Mouse (Mus musculus): Measurements from ENCODE around the gene Rasl11b. TPM values are rescaled to one million over a fixed set of nuclear protein-coding genes. Genes with fewer than 3 reads are reported as not detected.
A peak's percentile ranks its signal among the peaks of the same experiment; 100 is the strongest.

Gene Rasl11b
- polyA plus RNA-seq, 1 experiment from 2014 or later, result 101 TPM

DNA sequence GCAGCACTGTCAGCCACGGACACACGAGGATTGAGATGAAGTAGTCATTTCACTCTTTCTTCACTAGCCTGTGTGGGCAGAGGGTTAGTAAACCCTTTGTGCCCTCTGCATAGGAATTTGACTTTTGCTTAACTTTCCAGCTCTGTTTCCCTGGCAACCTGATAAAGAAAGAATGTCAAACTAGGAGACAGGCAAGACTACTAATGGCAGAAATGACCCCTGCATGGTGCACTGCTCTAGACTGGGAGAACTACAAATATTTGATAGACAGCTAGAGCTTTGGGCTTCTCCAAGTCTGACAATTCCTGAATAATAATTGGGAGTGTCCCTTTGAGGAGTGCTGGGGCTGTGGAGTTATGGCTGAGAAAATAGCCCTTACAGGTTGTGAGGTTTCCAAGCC is 35.4 kb downstream of the Rasl11b start:
- ATAC-seq (replicated peaks; ENCODE audit: insufficient number of reproducible peaks, insufficient read depth, low FRiP score, low read depth), result no peak
- H3K4me2 ChIP-seq, result no peak overlapping the region

GRCm38 (mm10) chr5:74233808-74234207 is 38.7 kb downstream of the Rasl11b start:
- no peak overlapping the region for H3K27ac ChIP-seq
- no peak overlapping the region for H3K4me3 ChIP-seq
- H3K27me3 ChIP-seq, result no peaks in the 10 kb centered on the region
- 80% methylated on average over 7 of the region's 7 CpGs for WGBS
- no peak overlapping the region for H3K9ac ChIP-seq
- H3K4me2 ChIP-seq, result no peak overlapping the region
- H3K36me3 ChIP-seq, result no peaks in the 10 kb centered on the region
- peaks cover 19% of the 10 kb centered on the region for H3K4me1 ChIP-seq (replicated peaks)
- ATAC-seq (replicated peaks; ENCODE audit: insufficient number of reproducible peaks, insufficient read depth, low FRiP score, low read depth), result no peak
- H3K9me3 ChIP-seq (replicated peaks), result no peaks in the 10 kb centered on the region

More for the DNA sequence above, 35.4 kb downstream of the Rasl11b start:
- WGBS, result 33% methylated on average over 2 of the region's 2 CpGs
- Histone ChIP-seq H3K9ac (no peak overlapping the region), H3K4me1 (replicated peaks) (peaks cover 17% of the 10 kb centered on the region), H3K27ac (peak overlapping the region; percentile 62), H3K36me3 (no peaks in the 10 kb centered on the region), H3K4me3 (no peak overlapping the region), H3K9me3 (replicated peaks) (no peaks in the 10 kb centered on the region), H3K27me3 (no peaks in the 10 kb centered on the region)

DNA sequence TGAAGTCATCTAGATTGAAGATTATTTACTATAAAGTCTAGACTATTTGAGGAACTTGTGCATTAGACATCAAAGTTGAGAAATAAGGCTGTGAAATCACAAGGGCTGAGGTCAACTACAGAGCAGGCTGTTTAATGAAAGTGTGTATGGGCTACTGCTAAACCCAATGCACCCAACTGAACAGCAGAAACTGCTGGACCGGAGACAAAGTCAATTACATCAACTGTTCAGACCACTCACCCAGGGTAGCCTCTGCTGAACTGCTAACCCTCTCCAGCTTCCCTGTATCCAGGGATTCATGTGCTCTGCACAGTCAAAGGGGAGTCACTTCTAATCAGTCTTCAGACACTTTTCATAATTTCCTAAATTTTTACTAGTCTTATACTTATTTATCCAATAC is 44.3 kb downstream of the Rasl11b start:
- Histone ChIP-seq H3K27ac (no peak overlapping the region), H3K9me3 (replicated peaks) (no peaks in the 10 kb centered on the region), H3K4me3 (no peak overlapping the region), H3K9ac (no peak overlapping the region), H3K36me3 (no peaks in the 10 kb centered on the region), H3K4me1 (replicated peaks) (peaks cover 12% of the 10 kb centered on the region), H3K27me3 (no peaks in the 10 kb centered on the region), H3K4me2 (no peak overlapping the region)
- 73% methylated on average over 1 of the region's 1 CpGs for WGBS
- ATAC-seq (replicated peaks; ENCODE audit: insufficient number of reproducible peaks, insufficient read depth, low FRiP score, low read depth), result no peak

- Histone ChIP-seq H3K27ac (no peak overlapping the region), H3K4me2 (no peak overlapping the region), H3K4me3 (no peak overlapping the region), H3K9ac (no peak overlapping the region), H3K36me3 (no peaks in the 10 kb centered on the region), H3K27me3 (no peaks in the 10 kb centered on the region), H3K9me3 (replicated peaks) (no peaks in the 10 kb centered on the region), H3K4me1 (replicated peaks) (peaks cover 21% of the 10 kb centered on the region)
- 67% methylated on average over 8 of the region's 8 CpGs for WGBS
- ATAC-seq (replicated peaks; ENCODE audit: insufficient number of reproducible peaks, insufficient read depth, low FRiP score, low read depth), result no peak
Observed at GRCm38 (mm10) chr5:74240298-74240697, 45.2 kb downstream of the Rasl11b start.

DNA sequence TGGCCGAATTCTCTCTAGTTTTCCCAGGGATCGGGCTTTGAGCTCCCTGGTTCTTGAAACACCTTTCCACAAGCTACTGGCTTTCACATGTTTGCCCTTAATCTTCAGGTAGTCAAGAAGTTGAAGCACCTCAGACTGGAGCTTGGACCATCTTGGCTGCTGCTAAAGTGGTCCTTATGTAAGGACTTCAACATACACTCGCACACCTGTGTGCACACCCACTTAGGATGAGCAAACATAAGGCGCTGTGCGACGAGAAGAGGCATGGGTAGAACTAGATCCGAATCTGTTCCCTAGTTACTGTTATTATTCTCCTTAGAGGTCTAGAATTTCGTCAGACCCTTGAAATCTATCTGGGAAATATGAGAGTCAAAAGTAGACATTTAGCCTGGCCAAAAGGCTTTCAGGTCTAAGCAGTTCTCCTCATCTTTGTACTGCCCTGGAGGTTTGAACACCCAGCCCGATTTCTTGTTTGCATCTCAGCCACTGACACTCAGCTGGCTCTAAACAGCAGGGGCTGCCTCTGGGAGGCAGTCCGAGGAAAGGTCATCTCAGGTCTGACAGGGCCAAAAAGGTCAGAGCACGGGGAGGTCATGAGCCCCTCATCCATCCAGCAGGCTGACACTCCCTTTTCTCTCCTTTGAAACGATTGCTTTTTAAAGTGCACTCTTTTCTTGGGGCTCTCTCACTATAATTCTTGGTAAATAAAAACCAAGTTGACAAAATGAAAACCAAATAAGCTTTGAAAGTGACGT is 46.0 kb downstream of the Rasl11b start:
- H3K4me2 ChIP-seq, result no peak overlapping the region
- no peaks in the 10 kb centered on the region for H3K9me3 ChIP-seq (replicated peaks)
- peaks cover 26% of the 10 kb centered on the region for H3K4me1 ChIP-seq (replicated peaks)
- H3K4me3 ChIP-seq, result no peak overlapping the region
- WGBS, result 74% methylated on average over 13 of the region's 13 CpGs
- no peaks in the 10 kb centered on the region for H3K27me3 ChIP-seq
- no peak overlapping the region for H3K27ac ChIP-seq
- ATAC-seq (replicated peaks; ENCODE audit: insufficient number of reproducible peaks, insufficient read depth, low FRiP score, low read depth), result no peak
- no peak overlapping the region for H3K9ac ChIP-seq
- H3K36me3 ChIP-seq, result no peaks in the 10 kb centered on the region

GRCm38 (mm10) chr5:74242654-74243053 is 47.6 kb downstream of the Rasl11b start:
- 60% methylated on average over 3 of the region's 3 CpGs for WGBS
- Histone ChIP-seq H3K27me3 (no peaks in the 10 kb centered on the region), H3K9me3 (replicated peaks) (no peaks in the 10 kb centered on the region), H3K36me3 (no peaks in the 10 kb centered on the region), H3K27ac (no peak overlapping the region), H3K4me3 (no peak overlapping the region), H3K9ac (no peak overlapping the region), H3K4me2 (no peak overlapping the region), H3K4me1 (replicated peaks) (peaks cover 37% of the 10 kb centered on the region)
- ATAC-seq (replicated peaks; ENCODE audit: insufficient number of reproducible peaks, insufficient read depth, low FRiP score, low read depth), result no peak

- Histone ChIP-seq H3K4me1 (replicated peaks) (peaks cover 38% of the 10 kb centered on the region), H3K9ac (no peak overlapping the region), H3K27ac (no peak overlapping the region), H3K4me3 (no peak overlapping the region), H3K9me3 (replicated peaks) (no peaks in the 10 kb centered on the region), H3K4me2 (no peak overlapping the region), H3K27me3 (no peaks in the 10 kb centered on the region), H3K36me3 (no peaks in the 10 kb centered on the region)
- WGBS, result 80% methylated on average over 14 of the region's 14 CpGs
- ATAC-seq (replicated peaks; ENCODE audit: insufficient number of reproducible peaks, insufficient read depth, low FRiP score, low read depth), result no peak
Observed at GRCm38 (mm10) chr5:74244406-74245019, 49.4 kb downstream of the Rasl11b start.

- H3K27ac ChIP-seq, result peak overlapping the region; percentile 54
- H3K4me2 ChIP-seq, result no peak overlapping the region
Observed at GRCm38 (mm10) chr5:74245641-74246145, 50.6 kb downstream of the Rasl11b start.

DNA sequence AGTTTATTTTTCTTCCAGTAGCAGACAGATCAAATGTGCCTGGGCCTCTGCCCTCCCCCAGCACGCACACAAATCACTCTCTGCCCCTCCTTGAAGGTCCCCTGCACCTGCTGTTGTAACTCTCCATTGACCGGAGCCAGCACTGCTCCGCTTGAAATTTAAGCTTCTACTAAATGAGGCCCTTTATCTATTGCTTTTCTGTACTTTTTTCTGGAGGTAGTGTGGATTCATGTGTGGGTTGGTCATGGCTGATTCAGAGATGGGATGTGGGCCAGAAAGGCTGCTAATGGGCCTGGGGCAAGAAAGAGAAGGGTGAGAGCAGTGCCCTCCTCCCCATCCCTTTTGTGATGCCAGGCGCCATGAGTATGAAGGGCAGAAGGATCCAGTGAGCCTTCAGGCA is 51.4 kb downstream of the Rasl11b start:
- H3K9ac ChIP-seq, result no peak overlapping the region
- H3K27ac ChIP-seq, result peak overlapping the region; percentile 54; the same call in 1 of the 2 replicates
- WGBS, result 72% methylated on average over 4 of the region's 4 CpGs
- H3K9me3 ChIP-seq (replicated peaks), result no peaks in the 10 kb centered on the region
- no peak overlapping the region for H3K4me3 ChIP-seq
- no peaks in the 10 kb centered on the region for H3K36me3 ChIP-seq
- no peak for ATAC-seq (replicated peaks; ENCODE audit: insufficient number of reproducible peaks, insufficient read depth, low FRiP score, low read depth)
- H3K4me2 ChIP-seq, result no peak overlapping the region
- H3K4me1 ChIP-seq (replicated peaks), result peaks cover 51% of the 10 kb centered on the region
- no peaks in the 10 kb centered on the region for H3K27me3 ChIP-seq

More at GRCm38 (mm10) chr5:74245641-74246145, 50.6 kb downstream of the Rasl11b start:
- Histone ChIP-seq H3K9ac (no peak overlapping the region), H3K4me1 (replicated peaks) (peaks cover 49% of the 10 kb centered on the region), H3K36me3 (no peaks in the 10 kb centered on the region), H3K9me3 (replicated peaks) (no peaks in the 10 kb centered on the region), H3K27me3 (no peaks in the 10 kb centered on the region), H3K4me3 (no peak overlapping the region)
- peak; percentile 19; the same call in 1 of the 2 replicates for ATAC-seq (replicated peaks; ENCODE audit: insufficient number of reproducible peaks, insufficient read depth, low FRiP score, low read depth)
- 45% methylated on average over 8 of the region's 8 CpGs for WGBS

DNA sequence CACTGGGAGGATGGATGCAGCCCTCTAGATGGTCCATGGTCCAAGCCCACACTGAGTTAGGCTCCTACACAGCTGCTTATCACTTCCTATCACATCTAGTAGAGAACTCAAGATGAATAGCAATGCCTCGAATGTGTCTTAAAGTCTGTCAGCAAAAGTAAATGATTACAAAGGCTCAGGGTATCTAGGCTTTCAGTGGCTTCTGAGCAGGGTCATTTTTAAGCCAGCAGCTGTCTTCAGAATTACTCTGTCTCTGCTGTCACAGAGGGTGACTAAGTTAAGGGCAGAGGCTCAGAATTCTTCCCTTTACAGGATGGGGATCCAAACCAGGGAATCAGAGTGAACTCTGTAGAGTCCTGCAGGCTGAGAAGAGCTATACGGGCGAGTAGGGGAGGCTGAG is 51.9 kb downstream of the Rasl11b start:
- 63% methylated on average over 3 of the region's 3 CpGs for WGBS
- Histone ChIP-seq H3K9me3 (replicated peaks) (no peaks in the 10 kb centered on the region), H3K36me3 (no peaks in the 10 kb centered on the region), H3K4me3 (no peak overlapping the region), H3K4me1 (replicated peaks) (peaks cover 51% of the 10 kb centered on the region), H3K9ac (no peak overlapping the region), H3K4me2 (no peak overlapping the region), H3K27me3 (no peaks in the 10 kb centered on the region), H3K27ac (no peak overlapping the region)
- no peak for ATAC-seq (replicated peaks; ENCODE audit: insufficient number of reproducible peaks, insufficient read depth, low FRiP score, low read depth)
